Mouse (Mus musculus) megakaryocyte-erythroid progenitor cell, adult 5-6 weeks (primary cell): ENCODE data around the gene Fanci. TPM values are rescaled to one million over a fixed set of nuclear protein-coding genes. Genes with fewer than 3 reads are reported as not detected.
A peak's percentile ranks its signal among the peaks of the same experiment; 100 is the strongest.

Source experiments
- ATAC-seq: replicated peaks from 2 replicates; pipeline ENCODE4 v1.8.0; 2016; ENCODE audit warnings: mild to moderate bottlenecking, inconsistent platforms; ENCODE audit not compliant: severe bottlenecking, poor library complexity, low FRiP score, low TSS enrichment
- total RNA-seq, 2 experiments: library from RNA; stranded (forward) in 1 of 2; stranded (reverse) in 1 of 2; fragments of 200-1000, 215-1000 nt in 1 of 2; fragments of >200 nt in 1 of 2; fragmentation: Nextera tagmentation in 1 of 2; gene quantifications; 2 replicates each; pipeline ENCODE4 v1.2.3; 2014 to 2017

Gene Fanci
- total RNA-seq (2014; fragmentation: Nextera tagmentation) (19.0 and 19.5 TPM in 2 replicates), total RNA-seq (2017) (25.3 and 25.6 TPM in 2 replicates)

DNA sequence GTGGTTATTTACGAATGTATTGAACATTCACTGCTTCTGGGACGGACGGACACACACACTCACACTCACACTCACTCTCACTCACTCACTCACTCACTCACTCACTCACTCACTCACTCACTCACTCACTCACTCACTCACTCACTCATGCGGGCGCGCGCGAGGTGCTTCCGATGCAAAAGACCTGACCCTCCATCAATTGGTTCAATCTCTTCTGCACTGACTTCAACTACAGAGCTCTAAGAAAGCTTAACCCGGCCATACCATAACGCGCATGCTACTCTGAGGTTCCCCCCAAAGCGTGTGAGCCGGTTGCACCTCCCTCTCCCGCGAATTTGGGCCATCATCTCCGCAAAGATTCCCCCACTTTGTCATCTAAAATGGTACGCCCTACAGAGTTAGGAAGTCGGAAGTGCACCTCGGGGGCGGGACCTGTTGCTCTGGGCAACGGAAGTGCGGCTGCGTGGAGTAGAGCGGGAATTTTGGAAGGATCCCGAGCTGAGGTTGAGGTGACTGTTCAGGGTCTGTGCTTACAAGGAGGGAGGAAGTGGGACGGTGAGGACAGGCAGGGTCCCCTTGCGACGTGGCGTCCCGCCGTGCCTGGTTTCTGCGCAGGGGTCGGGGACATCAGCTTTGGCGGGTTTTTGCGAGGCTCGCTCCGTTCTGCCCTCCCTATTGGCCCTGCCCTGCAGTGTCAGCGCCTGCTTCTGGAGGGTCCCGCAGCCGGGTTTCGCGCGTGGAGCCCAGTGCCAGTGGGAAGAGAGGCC lies at the start of gene Fanci:
Fanci (plus strand) TSS at position 47 of the 767 bp plus-strand sequence.
- peak; percentile 90 for ATAC-seq

DNA sequence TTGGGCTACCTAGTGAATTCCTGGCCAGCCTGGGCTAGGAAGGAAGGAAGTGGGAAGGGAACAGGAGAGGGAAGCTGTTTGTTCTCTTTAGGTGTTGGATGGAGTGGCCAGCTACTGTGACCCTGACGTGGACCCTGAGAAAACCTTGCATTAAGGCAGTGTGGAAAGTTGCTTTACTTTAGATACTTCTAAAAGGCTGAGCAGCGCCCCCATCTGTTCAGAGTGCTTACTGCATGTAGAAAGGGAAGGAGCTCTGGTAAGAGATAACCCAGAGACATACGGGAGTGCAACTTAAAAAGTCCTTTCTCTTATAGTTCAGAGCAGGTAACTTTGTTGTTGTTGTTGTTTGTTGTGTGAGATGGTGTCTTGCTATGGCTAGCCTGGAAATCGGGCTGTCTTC lies 45.8 kb upstream of the Fanci start:
- no peak for ATAC-seq

DNA sequence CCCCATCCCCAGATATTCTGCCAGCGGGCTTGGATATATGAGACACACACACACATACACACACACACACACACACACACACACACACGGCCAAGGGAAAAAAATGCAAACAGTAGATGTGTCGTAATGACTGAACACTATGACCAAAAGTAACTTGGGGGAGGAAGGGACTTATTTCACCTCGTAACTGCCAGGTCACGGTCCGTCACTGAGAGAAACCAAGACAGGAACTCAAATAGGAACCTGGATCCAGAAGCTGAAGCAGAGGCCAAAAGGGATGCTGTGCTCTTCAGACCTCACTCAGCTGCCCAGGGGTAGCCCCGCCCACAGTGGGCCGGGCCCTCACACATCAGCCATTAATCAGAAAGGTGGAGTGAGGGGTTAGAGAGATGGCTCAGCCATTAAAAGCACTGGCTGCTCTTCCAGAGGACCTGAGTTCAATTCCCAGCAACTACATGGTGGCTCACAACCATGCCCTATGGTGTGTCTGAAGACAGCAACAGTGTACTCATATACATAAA lies 45.1 kb upstream of the Fanci start:
- no peak for ATAC-seq

DNA sequence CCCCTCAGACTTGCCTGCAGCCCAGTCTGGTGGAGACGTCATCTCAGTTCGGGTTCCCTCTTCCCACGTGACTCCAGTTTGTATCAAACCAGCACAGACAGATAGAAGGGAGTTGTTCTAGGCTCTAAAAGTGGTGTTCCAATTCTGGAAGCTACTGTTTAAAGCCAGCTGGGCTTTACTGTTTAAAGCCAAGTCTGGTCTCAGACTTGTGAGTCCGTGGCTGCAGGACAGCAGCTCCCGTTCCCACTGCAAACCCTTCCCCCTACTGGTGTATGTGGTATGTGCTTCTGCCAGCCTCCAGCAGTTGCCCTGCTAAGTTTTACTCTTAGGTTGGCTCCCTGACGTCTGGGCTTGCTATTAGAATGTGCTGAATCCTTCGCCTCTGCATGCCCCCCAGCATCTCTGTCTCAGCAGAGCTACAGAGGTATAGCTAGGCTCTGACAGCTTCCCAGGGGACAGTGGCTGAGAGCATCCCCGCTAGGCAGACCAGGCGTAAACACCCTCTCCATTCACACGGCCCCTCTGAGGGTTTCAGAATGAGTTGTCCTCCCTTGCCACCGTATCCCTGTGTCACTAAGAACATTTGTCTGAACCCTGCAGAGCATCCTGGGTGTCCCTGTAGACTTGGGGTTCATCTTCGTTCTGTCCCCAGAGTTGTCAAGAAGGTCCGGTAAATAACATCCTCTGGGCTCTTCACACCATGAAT lies 44.5 kb upstream of the Fanci start:
- no peak for ATAC-seq

DNA sequence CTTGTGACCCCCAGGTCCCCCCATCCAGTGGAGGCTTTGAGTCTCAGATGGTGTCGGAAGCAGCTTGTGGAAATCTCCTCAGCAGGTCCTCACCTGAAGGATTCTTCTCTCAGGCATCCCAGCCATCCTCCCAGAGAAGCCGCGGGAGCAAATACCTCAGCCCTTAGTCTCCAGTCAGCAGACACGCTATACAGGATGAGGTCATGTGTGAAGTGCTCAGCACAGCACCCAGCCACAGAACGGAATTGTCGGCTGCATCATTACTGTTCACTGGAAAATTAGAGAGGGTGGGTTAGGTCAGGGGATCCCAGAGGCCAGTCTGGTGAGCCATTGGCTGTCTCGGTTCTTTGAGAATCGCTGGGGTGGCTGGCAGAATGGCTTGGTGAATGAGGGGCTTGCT lies 42.9 kb upstream of the Fanci start:
- no peak for ATAC-seq

DNA sequence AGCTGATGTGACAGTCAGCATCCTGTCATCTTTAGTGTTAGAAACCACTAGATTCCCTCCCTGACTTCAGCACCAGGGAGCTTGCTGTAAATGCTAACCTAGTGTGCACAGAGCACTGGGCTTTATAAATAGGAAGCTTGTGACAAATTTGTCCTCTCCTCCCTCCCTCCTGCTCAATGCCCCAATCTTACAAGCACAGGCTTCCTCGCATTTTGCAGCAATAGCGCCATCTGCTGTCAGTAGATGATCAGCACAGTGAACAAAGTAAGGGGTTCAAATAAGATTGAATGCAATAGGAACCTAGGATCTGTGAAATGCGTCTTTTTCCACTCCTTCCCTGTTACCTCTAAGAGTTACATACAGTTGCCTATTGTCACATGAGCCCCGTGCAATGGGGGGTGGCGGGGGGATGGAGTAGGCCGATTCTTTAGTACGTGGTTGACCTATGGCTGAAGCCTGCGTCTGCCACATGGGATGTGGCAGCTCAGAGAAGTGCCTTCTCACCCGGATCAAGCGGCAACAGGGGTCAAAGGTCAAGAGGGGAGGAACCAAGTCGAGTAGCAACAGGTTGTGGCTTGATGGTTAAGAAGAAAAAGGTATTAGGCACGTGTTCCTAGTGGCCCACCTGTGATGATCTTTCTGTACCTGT lies 41.9 kb upstream of the Fanci start:
- peak; percentile 81 for ATAC-seq

DNA sequence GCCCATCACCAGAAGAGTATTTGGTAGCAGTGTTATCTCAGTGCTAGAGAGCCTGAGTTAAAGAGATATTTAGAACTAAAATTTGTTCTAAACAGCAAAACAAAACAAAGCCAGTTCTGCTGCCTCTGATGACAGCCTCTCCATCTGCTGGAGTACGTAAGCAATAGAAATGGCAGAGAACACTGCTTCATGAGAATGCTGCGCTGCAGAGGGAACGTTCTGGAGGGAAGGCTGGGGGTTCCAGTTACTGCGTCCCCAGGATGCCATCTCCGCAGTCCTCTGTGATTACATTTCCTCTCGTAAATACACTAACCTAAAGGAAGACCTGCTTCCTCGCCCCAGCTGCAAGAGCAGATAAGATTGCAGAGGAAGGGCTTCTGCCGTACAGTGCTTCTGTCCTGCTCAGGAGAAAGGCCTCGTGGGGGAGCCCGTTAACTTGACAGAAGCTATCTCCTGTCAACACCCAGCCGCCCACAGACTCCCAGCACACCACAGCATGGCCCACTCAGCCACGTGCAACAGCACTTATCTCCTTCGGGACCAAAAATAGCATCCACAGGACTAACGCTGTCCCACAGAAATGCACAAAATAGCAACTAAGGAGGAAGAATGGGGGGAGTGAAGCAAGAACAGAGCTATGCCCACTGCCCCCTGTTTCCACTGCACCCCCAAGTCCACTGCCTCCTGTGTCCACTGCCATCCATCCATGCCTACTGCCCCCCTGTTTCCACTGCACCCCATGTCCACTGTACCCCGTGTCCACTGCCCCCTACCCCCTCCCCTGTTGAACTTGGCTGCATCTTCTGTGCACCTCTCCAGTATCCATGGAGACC lies 33.2 kb upstream of the Fanci start:
- peak; percentile 95 for ATAC-seq

DNA sequence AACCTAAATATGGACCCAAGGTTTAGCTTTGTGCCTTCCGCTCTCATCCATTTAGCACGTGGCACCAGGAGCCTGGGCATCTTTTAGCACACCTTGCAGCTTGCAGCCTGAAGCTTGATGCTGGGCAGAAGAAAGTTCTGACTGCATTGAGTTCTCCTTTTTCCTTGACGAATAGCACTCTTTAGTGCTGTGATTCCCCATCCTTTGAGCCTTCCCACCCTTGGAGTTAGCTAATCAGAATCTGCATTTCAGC lies 32.6 kb upstream of the Fanci start:
- no peak for ATAC-seq

DNA sequence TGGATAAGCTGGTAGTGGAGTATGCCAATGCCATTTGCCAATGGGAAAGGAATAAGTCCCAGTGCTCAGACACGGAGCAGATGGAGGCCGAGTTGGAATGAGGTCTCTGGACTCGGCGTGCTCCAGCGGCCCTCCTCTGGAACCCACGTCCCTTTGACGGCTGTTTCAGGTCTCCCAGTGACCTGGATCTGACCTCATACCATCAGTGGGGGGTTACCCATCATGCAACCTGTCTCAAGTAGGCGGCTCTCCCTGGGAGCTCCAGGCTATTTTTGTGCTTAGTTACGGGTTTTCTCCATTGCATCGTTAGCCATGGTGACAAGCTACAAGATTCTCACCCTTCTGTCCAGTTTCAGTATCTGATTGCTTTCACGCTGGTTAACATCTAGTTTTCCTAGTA lies 31.7 kb upstream of the Fanci start:
- ATAC-seq = no peak

DNA sequence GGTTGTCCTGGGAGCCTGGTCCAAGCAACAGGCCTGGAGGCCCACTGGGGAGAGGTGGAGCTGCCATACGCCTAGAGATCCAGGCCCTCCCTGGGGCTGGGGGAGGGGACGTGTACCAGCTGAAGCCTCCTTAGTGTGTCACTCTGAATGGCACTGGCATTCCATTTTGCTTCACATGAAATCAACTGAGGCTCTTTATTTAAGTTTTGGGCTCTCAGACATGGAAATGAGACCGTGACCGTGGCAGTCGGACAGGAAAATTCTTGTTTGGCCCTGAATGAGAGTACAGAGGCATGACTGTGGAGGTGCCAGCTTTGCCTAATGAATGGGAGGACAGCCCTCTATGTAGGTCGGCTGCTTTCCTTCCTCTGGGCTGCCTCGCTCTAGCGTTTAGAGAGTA lies 29.5 kb upstream of the Fanci start:
- no peak for ATAC-seq

DNA sequence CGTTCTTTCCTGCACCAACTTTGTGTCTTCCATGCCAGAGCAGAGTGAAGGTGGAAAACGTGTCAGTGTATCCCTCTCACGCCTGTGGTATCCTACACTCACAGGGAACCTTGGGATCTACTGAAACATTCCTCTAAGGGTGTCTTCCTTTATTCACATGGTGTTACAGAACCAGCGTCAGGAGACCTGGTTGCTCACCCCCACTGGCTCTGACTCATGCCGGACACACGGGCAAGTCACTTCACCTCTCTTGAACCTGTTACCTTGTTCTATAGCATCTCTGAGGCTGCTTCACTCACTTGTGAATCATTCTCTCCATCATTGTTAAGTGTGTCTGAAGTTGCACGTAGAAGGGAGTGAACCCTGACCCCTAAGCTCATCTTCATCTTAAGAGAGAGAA lies 28.9 kb upstream of the Fanci start:
- no peak for ATAC-seq

DNA sequence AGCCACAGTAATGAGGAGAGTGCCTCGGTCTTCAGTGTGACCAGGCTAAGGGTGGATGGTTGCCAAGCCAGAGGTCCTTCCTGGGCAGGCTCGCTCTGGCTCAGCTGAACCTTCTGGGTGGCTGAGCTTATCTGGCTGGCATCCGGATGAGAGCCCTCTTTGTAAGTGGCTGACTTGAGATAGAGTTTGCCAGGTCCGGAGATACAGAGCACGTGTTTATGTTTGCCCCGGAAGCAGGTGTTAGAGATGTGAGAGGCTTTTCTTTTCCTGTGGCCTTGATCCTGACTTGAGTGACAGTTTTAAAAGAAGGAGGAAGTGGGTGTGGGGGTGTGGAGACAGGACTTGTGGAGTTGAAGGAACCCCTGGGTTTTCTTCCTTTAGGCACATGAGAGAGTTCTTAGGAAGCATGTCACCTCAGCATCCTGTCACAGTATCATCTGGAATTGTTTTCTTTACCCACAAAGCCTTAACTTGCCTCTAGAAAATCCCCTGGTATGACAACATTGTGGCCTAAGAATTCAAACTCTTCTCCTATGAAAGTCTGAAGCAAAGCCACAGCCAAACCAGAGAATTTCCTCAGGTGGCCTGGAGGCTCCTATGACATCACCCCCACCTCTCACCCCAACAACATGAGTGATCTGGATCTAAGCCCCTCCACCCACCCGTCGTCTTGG lies 28.2 kb upstream of the Fanci start:
- ATAC-seq = peak; percentile 46

DNA sequence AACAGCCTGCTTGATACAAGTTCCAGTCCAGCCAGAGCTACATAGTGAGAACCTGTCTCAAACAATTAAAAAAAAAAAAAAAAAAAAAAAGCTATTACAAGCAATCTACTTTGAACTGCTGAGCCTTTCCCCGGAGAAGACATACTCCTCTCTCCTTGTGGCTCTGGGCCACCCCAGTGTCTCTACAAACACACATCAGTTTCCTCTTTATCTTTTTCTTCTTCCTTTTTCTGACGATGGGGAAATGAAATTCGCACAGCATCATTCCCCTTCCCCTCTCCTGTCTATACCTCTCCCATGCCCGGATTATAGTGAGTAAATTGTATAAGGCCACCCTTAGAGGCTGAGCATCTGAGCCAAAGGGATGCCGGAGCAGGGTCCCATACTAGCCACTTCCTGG lies 23.1 kb upstream of the Fanci start:
- no peak for ATAC-seq

DNA sequence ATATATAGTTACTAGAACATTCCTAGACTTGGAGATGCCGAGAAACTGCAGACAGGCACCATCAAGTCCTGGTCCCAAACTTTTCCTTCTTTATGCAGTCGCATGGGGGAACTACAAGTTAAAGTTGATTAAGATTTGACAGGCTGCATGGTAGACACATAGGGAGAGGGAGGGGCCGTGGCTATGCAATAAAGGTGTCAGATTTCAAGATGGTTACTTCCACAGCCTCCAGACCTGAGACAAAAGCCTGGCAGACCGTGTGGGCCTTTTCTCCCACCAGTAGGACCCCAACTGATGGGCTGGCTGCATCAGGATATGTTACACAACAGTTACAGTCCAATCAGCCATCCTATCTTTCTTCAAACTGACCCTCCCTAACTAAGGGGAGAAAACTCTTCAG lies 22.3 kb upstream of the Fanci start:
- ATAC-seq = no peak

DNA sequence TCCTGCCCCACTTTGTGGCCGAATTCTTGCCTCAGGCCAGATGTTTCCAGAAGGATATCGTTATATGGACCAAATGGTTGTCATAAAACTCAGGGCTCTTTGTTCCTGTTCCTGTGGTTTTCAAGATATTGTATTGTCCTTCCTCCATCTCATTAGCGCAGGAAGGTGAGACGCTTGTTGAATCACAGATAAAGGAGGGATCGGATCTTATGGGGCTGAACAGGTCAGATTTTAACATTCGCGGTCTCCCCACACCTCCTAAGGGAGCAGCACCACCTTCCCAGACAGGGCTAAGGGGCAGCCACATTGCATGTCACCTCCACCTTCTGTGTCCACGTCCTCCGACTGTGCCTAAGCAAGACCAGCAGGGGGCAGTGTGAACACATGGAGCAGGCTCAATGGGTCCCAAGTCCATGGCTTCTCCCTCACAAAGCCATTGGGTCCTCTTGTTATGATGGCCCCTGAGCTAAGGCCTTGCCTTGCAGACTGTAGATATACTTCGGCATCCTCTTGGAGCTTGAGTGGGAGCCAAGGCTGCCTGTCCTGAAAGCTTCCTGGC lies 20.3 kb upstream of the Fanci start:
- ATAC-seq = peak; percentile 94

DNA sequence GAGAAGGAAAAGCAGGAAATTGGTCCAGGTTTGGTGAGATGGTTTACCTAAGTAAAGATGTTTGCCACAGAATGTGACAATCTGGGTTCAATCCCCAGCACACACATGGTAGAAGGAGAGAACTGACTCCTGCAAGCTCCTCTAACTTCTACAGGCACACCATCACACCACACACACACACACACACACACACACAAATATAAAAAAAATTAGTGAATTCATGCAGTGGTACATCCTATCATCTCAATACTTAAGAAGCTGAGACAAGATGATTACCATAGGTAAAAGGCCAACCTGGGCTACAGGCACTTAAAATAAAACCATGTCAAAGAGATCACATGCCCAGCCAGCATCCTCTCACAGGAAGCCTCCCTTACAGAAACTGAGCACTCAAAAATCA lies 17.7 kb upstream of the Fanci start:
- ATAC-seq = no peak

DNA sequence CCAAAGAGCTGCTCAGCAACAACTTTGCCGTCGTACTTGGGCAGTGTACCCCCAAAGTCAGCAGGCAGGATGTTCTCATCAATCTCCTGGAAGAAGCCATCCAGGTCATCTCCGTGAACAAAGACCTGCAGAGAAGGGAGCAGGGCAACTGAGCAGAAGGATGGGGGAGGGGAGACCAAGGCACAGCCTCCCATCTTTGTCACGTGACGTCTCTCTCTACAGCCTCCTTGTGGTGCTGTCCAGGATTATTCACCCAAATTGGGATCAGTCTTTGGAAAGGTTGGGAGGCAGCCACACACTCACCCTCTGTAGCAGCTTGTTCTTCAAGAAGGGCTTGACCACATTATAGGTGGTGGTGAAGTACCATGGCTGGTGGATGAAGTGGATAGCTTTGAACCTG lies 16.1 kb upstream of the Fanci start:
- no peak for ATAC-seq

DNA sequence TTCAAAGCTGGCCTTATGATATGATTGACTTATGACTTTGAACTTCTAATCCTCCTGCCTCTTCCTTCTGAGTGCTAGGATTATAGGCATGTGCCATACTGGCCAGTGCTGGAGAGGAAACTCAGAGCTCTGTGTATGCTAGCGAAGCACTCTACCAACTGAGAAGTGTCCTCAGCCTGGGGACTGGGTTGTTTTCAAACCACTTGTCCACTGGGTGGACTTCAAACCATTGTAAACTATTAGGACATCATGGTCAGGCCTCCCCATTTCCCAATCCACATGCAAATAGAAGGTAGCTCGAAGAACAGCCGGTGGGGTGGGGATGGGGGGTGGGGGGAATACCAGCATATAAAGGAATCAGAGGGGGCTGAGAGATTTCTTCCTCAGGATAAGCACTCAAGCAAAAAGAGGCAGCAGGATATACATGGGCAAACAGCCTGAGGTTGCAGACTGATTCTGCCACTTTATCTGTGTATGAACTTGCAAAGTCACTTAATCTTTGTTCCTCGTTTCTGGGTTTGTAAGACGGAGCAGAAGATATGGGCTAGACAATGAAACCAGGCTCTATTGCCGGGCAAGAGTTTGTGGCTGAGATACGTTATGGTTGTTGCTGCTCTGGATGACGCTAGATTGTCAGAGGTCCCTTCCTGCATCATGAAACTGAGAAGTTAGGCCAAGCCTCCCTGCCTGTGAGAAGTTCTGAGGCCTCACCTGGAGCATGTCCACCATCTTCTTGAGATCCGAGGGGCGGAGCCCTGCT lies 15.0 kb upstream of the Fanci start:
- peak; percentile 85 for ATAC-seq
